Mouse (Mus musculus) adrenal gland, postnatal 10 days (tissue): ENCODE results near the gene Ckb. TPM values are rescaled to one million over a fixed set of nuclear protein-coding genes. Genes with fewer than 3 reads are reported as not detected.

Experiments
- DNase-seq: peaks from one replicate; pipeline ENCODE4 v3.0.0; 2021; ENCODE audit warnings: mixed read lengths
- total RNA-seq, 2 experiments: library from RNA; stranded (reverse); gene quantifications; 2 replicates each; pipeline ENCODE4 v1.2.3; 2021

Gene Ckb
- total RNA-seq, 2 experiments from 2014 or later, result 46.2 to 53.1 TPM

- no peak for DNase-seq
Measured at GRCm38 (mm10) chr12:111692899-111693298, 20.8 kb upstream of the Ckb start.

- no peak for DNase-seq
Measured at GRCm38 (mm10) chr12:111691346-111691872, 19.3 kb upstream of the Ckb start.

GRCm38 (mm10) chr12:111689426-111689825 is 17.3 kb upstream of the Ckb start:
- DNase-seq, result no peak

- no peak for DNase-seq
Measured at GRCm38 (mm10) chr12:111688069-111688428, 15.9 kb upstream of the Ckb start.

- peak; percentile 88 for DNase-seq
Measured at GRCm38 (mm10) chr12:111687350-111688068, 15.4 kb upstream of the Ckb start.

DNA sequence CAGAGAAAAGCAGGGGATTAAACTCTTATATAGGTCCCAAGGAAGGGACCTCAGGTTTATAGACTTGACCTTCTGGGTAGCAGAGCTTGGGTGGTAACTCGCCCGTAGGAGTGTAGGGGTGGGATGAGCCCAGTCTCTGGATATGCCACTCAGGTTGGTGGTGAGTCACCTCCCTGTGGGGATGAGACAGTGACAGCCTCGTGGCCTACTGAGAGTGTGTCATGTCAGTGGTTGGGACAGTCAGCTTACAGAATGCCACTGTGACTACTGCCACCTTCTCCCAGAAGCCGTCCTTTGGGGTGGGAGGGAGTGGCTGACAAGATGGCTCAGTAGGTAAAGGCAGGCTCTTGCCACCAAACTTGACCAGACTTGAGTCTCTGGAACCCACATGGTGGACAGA is 14.3 kb upstream of the Ckb start:
- DNase-seq, result no peak

GRCm38 (mm10) chr12:111682806-111683205 is 10.7 kb upstream of the Ckb start:
- DNase-seq, result no peak

DNA sequence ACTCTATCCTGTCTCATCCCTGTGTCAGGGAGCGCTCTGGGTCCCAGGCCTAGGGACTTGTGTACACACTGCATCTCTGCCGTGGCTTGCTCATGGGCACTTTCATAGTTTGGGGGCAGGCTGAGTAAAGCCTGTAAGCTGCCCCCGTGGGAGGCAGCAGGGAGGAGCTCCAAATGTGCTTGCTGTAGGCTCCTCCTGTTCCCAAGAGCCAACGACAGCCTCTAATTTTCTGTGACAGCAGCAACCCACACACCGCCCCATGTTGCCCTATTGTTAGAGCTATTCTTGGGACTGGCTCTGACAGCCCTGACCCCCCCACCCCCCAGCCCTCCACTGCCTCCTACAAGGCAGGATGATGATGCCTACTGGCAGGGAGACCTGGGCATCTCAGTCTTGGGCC is 9.9 kb upstream of the Ckb start:
- no peak for DNase-seq

GRCm38 (mm10) chr12:111681305-111681704 is 9.2 kb upstream of the Ckb start:
- peak; percentile 34 for DNase-seq

GRCm38 (mm10) chr12:111680661-111681060 is 8.5 kb upstream of the Ckb start:
- no peak for DNase-seq

DNA sequence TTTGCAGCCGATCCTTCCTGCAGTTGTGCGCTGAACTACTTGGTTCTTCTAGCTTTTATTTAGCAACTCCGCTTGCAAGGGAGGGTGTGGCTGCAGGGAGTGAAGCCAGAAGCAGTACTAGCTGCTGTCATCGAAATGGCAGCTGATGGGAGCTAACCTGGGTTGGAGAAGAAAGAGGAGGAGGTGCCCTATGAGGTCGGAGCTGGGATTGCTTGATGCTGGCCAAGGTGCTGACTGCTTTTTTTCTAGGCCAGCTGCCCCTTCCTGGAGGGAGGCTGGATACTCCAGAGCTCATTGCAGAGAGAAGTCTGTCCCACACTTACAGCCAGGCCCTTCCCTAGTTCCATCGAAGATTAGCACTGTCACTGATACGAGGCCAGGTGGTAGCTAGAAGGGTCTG is 6.9 kb upstream of the Ckb start:
- no peak for DNase-seq

DNA sequence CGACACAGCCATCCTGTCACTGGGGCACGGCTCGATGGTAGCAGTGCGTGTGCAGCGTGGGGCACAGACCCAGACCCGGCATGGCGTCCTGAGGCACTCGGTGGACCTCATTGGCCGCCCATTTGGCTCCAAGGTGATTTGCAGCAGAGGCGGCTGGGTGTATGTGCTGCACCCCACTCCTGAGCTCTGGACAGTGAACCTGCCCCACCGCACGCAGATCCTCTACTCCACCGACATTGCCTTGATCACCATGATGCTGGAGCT is 6.5 kb upstream of the Ckb start:
- no peak for DNase-seq

- peak; percentile 92 for DNase-seq
Measured at GRCm38 (mm10) chr12:111677882-111678669, 5.9 kb upstream of the Ckb start, which contains the start of gene Trmt61a. Trmt61a (plus strand) TSS chr12:111678105.

GRCm38 (mm10) chr12:111677421-111677820 is 5.3 kb upstream of the Ckb start:
- no peak for DNase-seq

GRCm38 (mm10) chr12:111675797-111676580 is 3.9 kb upstream of the Ckb start:
- no peak for DNase-seq

- no peak for DNase-seq
Measured at GRCm38 (mm10) chr12:111674850-111675486, 2.8 kb upstream of the Ckb start.

GRCm38 (mm10) chr12:111672581-111672980 is 443 bp upstream of the Ckb start:
- no peak for DNase-seq

- DNase-seq, result peak; percentile 63
Measured at GRCm38 (mm10) chr12:111671431-111671902, 671 bp downstream of the Ckb start.

DNA sequence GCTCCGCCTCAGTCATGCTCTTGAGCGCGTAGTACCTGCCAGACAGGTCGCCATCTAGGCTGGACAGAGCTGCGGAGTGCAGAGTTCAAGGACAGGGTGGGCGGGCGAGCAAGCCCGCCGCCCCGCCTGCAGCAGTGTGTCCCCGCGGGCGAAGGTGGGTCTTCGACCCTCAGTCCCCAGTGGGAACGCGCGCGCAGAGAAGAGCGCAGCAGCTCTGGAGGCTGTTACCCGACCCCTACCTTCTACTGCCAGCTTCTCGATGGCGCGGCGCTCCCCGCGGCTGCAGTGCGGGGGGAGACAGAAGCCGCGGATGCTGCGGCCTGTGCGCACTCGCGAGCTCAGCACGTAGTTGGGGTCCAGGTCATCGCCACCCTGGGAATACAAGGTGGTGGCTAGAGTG is 1.2 kb downstream of the Ckb start:
- DNase-seq, result no peak

DNA sequence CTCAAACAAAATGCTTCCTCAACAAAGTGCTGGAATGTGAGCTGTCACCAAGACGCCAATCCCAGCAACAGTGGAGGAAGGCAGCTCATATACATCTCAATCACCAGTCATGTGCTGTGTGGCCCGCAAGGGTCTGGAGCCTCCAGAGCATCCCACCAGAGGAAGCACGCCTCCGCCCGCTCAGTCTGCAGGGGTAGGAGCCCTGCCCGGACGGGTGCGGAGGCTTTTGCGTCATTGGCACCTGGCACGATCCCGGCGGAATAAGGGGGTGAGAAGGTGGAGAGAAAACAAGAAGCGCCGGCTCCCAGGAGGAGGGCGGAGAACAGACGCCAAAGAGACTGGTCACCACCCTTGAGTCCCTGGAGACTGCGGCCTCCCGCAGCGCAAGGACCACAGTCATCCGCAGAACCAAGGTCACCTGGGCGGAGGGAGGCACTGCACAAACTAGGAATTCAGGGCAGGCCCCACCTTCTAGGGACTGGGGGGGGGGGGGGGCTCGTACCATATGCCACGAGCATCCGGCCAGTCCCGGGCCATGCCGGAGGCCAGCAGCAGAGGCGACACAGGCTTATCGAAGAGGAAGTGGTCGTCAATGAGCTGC is 1.7 kb downstream of the Ckb start:
- peak; percentile 68 for DNase-seq

DNA sequence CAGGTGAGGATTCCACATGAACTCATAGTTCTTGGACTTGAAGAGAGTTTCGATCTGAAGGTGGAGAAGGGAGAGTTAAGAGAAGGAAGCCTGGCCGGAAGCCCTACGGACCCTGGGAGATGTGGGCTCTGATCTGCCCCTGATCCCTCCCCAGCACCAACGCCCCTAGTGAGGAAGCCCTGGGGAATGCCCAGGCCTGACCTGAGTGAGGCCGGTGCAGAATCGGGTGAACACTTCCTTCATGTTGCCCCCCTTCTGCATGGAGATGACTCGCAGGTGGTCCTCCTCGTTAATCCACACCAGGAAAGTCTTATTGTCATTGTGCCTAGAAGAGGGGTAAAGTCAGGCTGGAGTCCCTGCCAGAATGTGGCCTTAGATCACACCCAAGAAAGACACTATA is 2.2 kb downstream of the Ckb start:
- DNase-seq, result no peak
